Mouse (Mus musculus): ENCODE measurements around the gene Cldn10. TPM values are rescaled to one million over a fixed set of nuclear protein-coding genes. Genes with fewer than 3 reads are reported as not detected.

The Cldn10 gene
- 0.30 and 0.47 TPM in 2 replicates for polyA plus RNA-seq (2014; fragmentation: Nextera tagmentation; extraction: Ambion mirVana)

DNA sequence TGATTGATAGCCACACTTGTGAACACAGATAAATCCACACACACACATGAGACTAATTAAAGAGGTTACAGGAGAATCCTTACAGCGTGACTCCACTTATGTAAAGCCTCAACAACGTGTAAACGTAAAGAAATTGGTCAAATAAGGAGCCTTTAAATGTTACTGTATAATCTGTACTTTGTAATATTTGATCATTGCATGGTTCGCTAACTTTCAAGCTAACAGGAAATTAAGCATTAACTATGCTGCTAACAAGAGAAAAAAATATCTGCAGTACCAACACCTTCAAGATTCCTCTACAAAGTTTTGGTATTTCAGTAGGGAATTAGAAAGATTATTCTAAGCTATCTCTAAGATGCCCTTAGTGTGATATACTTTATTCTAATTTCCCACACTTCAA, at the start of gene Cldn10:
Gene Cldn10, plus strand, starts transcription at position 288 of the 400 bp plus-strand sequence.
- H3K4me1 ChIP-seq (replicated peaks; ENCODE audit: control insufficient read depth, insufficient read depth, low read length) = peaks cover 3% of the 10 kb centered on the region; the same call in 1 of the 2 replicates
- no peak within 1 kb of the TSS for H3K4me2 ChIP-seq
- H3K4me3 ChIP-seq (ENCODE audit: low read depth, low read length) = no peak within 1 kb of the TSS
- no peaks in the 10 kb centered on the region for H3K36me3 ChIP-seq (ENCODE audit: control insufficient read depth, insufficient read depth, low read length)
- H3K9ac ChIP-seq (ENCODE audit: low read depth, low read length) = no peak within 1 kb of the TSS
- DNase-seq (ENCODE audit: low spot score) = no peak
- no peak for ATAC-seq (replicated peaks; ENCODE audit: low FRiP score)
- 84% methylated on average over 4 of the region's 4 CpGs for WGBS
- no peaks in the 10 kb centered on the region for H3K27me3 ChIP-seq (replicated peaks; ENCODE audit: control insufficient read depth, insufficient read depth, low read length)
- H3K27ac ChIP-seq (ENCODE audit: low read depth, low read length) = no peak within 1 kb of the TSS
- no peaks in the 10 kb centered on the region for H3K9me3 ChIP-seq (ENCODE audit: control insufficient read depth, low read length)

- no peak for ATAC-seq (replicated peaks; ENCODE audit: low FRiP score)
- no peaks in the 10 kb centered on the region for H3K27me3 ChIP-seq (replicated peaks; ENCODE audit: control insufficient read depth, insufficient read depth, low read length)
These were observed 45.9 kb upstream of the Cldn10 start for GRCm38 (mm10) chr14:118741780-118742179.

DNA sequence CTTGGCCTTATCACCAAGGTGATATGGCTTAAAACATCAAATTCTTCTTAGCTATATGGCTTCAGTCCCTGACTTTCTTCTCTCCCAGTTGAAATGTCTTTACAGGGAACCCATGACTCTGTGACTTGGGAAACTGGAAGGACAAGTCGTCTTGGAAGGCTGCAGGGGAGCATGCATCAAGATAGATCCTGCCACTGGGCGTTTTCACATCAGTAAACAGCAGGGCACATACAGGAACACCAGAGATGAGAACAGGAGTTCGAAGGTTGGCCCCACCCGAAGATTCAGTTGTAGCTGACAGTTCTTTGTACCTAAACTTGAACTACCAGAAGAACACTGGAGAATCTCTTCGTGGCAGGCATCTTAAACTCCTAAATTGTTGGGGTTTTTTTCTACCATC, 44.8 kb upstream of the Cldn10 start:
- H3K36me3 ChIP-seq (ENCODE audit: control insufficient read depth, insufficient read depth, low read length) = no peaks in the 10 kb centered on the region
- H3K27ac ChIP-seq (ENCODE audit: low read depth, low read length) = no peak overlapping the region
- ATAC-seq (replicated peaks; ENCODE audit: low FRiP score) (no peak), DNase-seq (ENCODE audit: low spot score) (no peak)
- no peak overlapping the region for H3K9ac ChIP-seq (ENCODE audit: low read depth, low read length)
- no peaks in the 10 kb centered on the region for H3K9me3 ChIP-seq (ENCODE audit: control insufficient read depth, low read length)
- no peak overlapping the region for H3K4me2 ChIP-seq
- H3K4me1 ChIP-seq (replicated peaks; ENCODE audit: control insufficient read depth, insufficient read depth, low read length) = no peaks in the 10 kb centered on the region
- WGBS = 66% methylated on average over 5 of the region's 5 CpGs
- no peak overlapping the region for H3K4me3 ChIP-seq (ENCODE audit: low read depth, low read length)
- H3K27me3 ChIP-seq (replicated peaks; ENCODE audit: control insufficient read depth, insufficient read depth, low read length) = no peaks in the 10 kb centered on the region

More at GRCm38 (mm10) chr14:118741780-118742179, 45.9 kb upstream of the Cldn10 start:
- no peak overlapping the region for H3K9ac ChIP-seq (ENCODE audit: low read depth, low read length)
- H3K4me3 ChIP-seq (ENCODE audit: low read depth, low read length) = no peak overlapping the region
- no peak overlapping the region for H3K27ac ChIP-seq (ENCODE audit: low read depth, low read length)
- no peaks in the 10 kb centered on the region for H3K36me3 ChIP-seq (ENCODE audit: control insufficient read depth, insufficient read depth, low read length)
- no peak overlapping the region for H3K4me2 ChIP-seq
- no peaks in the 10 kb centered on the region for H3K4me1 ChIP-seq (replicated peaks; ENCODE audit: control insufficient read depth, insufficient read depth, low read length)
- no peaks in the 10 kb centered on the region for H3K9me3 ChIP-seq (ENCODE audit: control insufficient read depth, low read length)
- no peak for DNase-seq (ENCODE audit: low spot score)

DNA sequence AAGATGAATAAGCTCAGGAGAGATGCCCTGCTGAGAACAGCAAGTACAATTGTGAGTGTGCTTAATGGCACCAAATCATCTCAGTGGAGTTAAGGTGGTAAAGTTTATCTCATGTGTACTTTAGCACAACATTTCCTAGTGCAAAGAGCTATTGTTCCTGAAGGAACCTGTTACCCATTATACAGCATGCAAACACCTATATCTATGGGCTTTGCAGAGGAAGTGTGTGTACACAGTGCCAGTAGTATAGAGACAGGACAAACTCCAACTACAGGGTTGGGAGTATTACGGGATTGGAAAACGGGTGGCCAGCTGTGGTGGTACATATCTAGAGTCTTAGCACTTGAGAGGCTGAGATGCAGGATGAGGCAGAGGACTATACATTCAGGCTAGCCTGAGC, 38.6 kb upstream of the Cldn10 start:
- Histone ChIP-seq H3K4me2 (no peak overlapping the region), H3K27me3 (replicated peaks; ENCODE audit: control insufficient read depth, insufficient read depth, low read length) (no peaks in the 10 kb centered on the region), H3K36me3 (ENCODE audit: control insufficient read depth, insufficient read depth, low read length) (no peaks in the 10 kb centered on the region), H3K4me1 (replicated peaks; ENCODE audit: control insufficient read depth, insufficient read depth, low read length) (peaks cover 5% of the 10 kb centered on the region; the same call in 1 of the 2 replicates), H3K9ac (ENCODE audit: low read depth, low read length) (no peak overlapping the region), H3K4me3 (ENCODE audit: low read depth, low read length) (no peak overlapping the region), H3K9me3 (ENCODE audit: control insufficient read depth, low read length) (no peaks in the 10 kb centered on the region), H3K27ac (ENCODE audit: low read depth, low read length) (no peak overlapping the region)
- 81% methylated on average over 2 of the region's 2 CpGs for WGBS
- no peak for ATAC-seq (replicated peaks; ENCODE audit: low FRiP score)
- no peak for DNase-seq (ENCODE audit: low spot score)

DNA sequence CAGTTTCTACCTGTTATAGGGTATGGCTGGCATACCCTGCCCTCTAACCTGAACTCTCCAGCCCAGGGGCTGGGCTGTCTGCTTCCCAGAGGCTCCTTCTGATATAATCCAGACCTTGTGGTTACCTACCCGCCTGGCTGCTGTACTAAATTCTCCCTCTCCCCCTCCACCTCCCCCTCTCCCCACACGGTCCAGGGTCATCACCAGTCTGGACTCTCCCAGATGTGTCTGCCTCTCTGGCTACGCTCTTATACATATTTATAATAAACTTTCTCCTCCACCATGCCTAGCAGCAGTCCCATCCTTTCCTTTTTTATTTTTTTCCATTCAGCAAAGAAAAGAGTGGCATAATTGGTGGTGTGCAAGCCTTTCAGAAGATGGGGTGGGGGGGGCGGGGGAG, 38.0 kb upstream of the Cldn10 start:
- no peaks in the 10 kb centered on the region for H3K27me3 ChIP-seq (replicated peaks; ENCODE audit: control insufficient read depth, insufficient read depth, low read length)
- no peaks in the 10 kb centered on the region for H3K36me3 ChIP-seq (ENCODE audit: control insufficient read depth, insufficient read depth, low read length)
- H3K9me3 ChIP-seq (ENCODE audit: control insufficient read depth, low read length) = no peaks in the 10 kb centered on the region
- H3K9ac ChIP-seq (ENCODE audit: low read depth, low read length) = no peak overlapping the region
- H3K27ac ChIP-seq (ENCODE audit: low read depth, low read length) = no peak overlapping the region
- no peak for ATAC-seq (replicated peaks; ENCODE audit: low FRiP score)
- no peak overlapping the region for H3K4me3 ChIP-seq (ENCODE audit: low read depth, low read length)
- DNase-seq (ENCODE audit: low spot score) = no peak
- no peak overlapping the region for H3K4me2 ChIP-seq
- WGBS = 58% methylated on average over 4 of the region's 4 CpGs
- peaks cover 5% of the 10 kb centered on the region; the same call in 1 of the 2 replicates for H3K4me1 ChIP-seq (replicated peaks; ENCODE audit: control insufficient read depth, insufficient read depth, low read length)

DNA sequence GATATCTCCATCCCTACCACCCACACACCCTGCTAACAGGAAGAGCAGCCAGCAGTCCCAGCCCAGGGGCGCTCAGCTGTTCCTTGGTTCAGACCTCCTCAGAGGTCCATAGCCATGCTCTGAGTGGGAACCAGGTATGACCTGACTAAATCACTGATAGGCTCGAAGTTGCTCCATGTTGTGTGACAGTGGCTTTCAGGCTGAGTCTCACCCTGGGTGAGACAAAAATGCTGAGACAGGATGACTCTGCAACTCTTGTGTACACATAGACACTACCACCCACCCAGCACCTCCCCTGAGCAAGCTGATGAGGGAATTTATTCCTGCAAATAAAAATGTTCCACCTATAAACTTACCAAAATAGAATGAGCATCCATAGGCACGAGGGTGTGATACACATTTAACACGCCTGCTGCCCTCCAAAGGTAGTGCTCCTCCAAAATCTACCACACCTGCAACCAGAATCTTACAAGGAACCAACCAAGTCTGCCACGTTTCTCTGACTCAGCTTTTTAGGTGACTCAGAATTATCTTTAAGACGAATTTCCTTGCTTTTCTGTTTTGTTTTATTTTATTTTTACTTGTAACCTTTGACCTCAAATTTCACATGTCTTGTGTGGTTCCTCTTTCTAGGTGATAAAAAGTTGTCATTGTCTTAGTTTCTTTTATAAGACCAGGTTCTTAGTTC, 37.1 kb upstream of the Cldn10 start:
- no peak overlapping the region for H3K27ac ChIP-seq (ENCODE audit: low read depth, low read length)
- ATAC-seq (replicated peaks; ENCODE audit: low FRiP score) = peak; percentile 93
- H3K4me2 ChIP-seq = no peak overlapping the region
- H3K27me3 ChIP-seq (replicated peaks; ENCODE audit: control insufficient read depth, insufficient read depth, low read length) = no peaks in the 10 kb centered on the region
- peaks cover 5% of the 10 kb centered on the region; the same call in 1 of the 2 replicates for H3K4me1 ChIP-seq (replicated peaks; ENCODE audit: control insufficient read depth, insufficient read depth, low read length)
- no peak overlapping the region for H3K9ac ChIP-seq (ENCODE audit: low read depth, low read length)
- no peak for DNase-seq (ENCODE audit: low spot score)
- no peaks in the 10 kb centered on the region for H3K9me3 ChIP-seq (ENCODE audit: control insufficient read depth, low read length)
- no peaks in the 10 kb centered on the region for H3K36me3 ChIP-seq (ENCODE audit: control insufficient read depth, insufficient read depth, low read length)
- WGBS = 59% methylated on average over 6 of the region's 6 CpGs
- H3K4me3 ChIP-seq (ENCODE audit: low read depth, low read length) = no peak overlapping the region

GRCm38 (mm10) chr14:118751193-118751753, 36.4 kb upstream of the Cldn10 start:
- H3K4me1 ChIP-seq (replicated peaks; ENCODE audit: control insufficient read depth, insufficient read depth, low read length) = peaks cover 5% of the 10 kb centered on the region; the same call in 1 of the 2 replicates
- DNase-seq (ENCODE audit: low spot score) (no peak), ATAC-seq (replicated peaks; ENCODE audit: low FRiP score) (no peak)
- H3K4me2 ChIP-seq = no peak overlapping the region
- no peak overlapping the region for H3K9ac ChIP-seq (ENCODE audit: low read depth, low read length)
- no peaks in the 10 kb centered on the region for H3K36me3 ChIP-seq (ENCODE audit: control insufficient read depth, insufficient read depth, low read length)
- no peaks in the 10 kb centered on the region for H3K9me3 ChIP-seq (ENCODE audit: control insufficient read depth, low read length)
- H3K4me3 ChIP-seq (ENCODE audit: low read depth, low read length) = no peak overlapping the region
- H3K27ac ChIP-seq (ENCODE audit: low read depth, low read length) = no peak overlapping the region
- no peaks in the 10 kb centered on the region for H3K27me3 ChIP-seq (replicated peaks; ENCODE audit: control insufficient read depth, insufficient read depth, low read length)
- 81% methylated on average over 8 of the region's 8 CpGs for WGBS

DNA sequence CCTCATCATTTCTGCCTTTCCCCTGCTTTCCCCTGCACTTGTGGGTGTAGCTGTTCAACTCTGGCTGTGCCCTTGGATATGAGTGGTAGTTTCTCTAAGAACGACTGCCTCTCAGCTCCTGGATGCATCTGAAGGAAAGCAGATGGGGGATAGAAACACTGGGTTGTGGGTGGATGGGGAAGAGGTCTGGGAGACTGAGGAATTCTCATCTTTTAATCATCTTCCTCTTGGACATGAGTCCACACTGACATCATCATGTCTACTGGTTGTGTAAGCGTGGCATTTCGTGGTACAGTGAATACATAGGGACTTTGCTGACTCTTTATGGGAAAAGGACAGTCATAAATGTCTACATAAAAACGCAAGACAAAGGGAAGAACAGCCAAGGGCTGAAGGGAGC, 31.7 kb upstream of the Cldn10 start:
- no peak for ATAC-seq (replicated peaks; ENCODE audit: low FRiP score)
- 80% methylated on average over 4 of the region's 4 CpGs for WGBS

DNA sequence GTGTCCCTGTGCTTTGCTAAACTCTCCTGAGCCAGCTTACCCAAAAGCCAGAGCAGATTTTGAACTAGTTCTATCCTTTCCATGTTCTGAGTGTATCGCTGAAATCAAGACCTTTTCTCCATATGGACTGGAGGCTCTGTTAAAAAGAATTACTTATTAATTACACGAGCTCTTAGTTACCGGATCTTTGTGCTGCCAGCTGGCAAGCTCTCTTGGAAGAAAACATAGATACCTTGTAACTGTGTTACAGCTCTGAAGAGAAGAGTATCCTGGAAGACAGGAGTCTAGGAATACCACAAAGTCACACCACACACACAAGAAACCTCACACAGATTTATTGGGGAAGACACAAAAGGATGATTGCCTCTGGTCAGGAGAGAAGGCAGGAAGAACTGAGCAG, 31.1 kb upstream of the Cldn10 start:
- Histone ChIP-seq H3K27ac (ENCODE audit: low read depth, low read length) (no peak overlapping the region), H3K4me2 (no peak overlapping the region), H3K4me1 (replicated peaks; ENCODE audit: control insufficient read depth, insufficient read depth, low read length) (no peaks in the 10 kb centered on the region), H3K36me3 (ENCODE audit: control insufficient read depth, insufficient read depth, low read length) (no peaks in the 10 kb centered on the region), H3K27me3 (replicated peaks; ENCODE audit: control insufficient read depth, insufficient read depth, low read length) (no peaks in the 10 kb centered on the region), H3K9ac (ENCODE audit: low read depth, low read length) (no peak overlapping the region), H3K4me3 (ENCODE audit: low read depth, low read length) (no peak overlapping the region), H3K9me3 (ENCODE audit: control insufficient read depth, low read length) (no peaks in the 10 kb centered on the region)
- DNase-seq (ENCODE audit: low spot score) (no peak), ATAC-seq (replicated peaks; ENCODE audit: low FRiP score) (no peak)
- WGBS = 84% methylated on average over 3 of the region's 3 CpGs

More for the DNA sequence above, 31.7 kb upstream of the Cldn10 start:
- H3K4me3 ChIP-seq (ENCODE audit: low read depth, low read length) = no peak overlapping the region
- H3K9ac ChIP-seq (ENCODE audit: low read depth, low read length) = no peak overlapping the region
- no peaks in the 10 kb centered on the region for H3K9me3 ChIP-seq (ENCODE audit: control insufficient read depth, low read length)
- H3K36me3 ChIP-seq (ENCODE audit: control insufficient read depth, insufficient read depth, low read length) = no peaks in the 10 kb centered on the region
- no peak overlapping the region for H3K4me2 ChIP-seq
- no peak overlapping the region for H3K27ac ChIP-seq (ENCODE audit: low read depth, low read length)
- H3K27me3 ChIP-seq (replicated peaks; ENCODE audit: control insufficient read depth, insufficient read depth, low read length) = no peaks in the 10 kb centered on the region
- H3K4me1 ChIP-seq (replicated peaks; ENCODE audit: control insufficient read depth, insufficient read depth, low read length) = 0 out of 2 replicates have a peak, but pooled peaks cover 2% of the 10 kb centered on the region
- no peak for DNase-seq (ENCODE audit: low spot score)

Data from liver, embryonic 11.5 days (tissue).